Mouse (Mus musculus) retina, adult 2 months (tissue): ENCODE results near the gene Tmem106a.
A peak's percentile ranks its signal among the peaks of the same experiment; 100 is the strongest.

Experiments
- DNase-seq: peaks from one replicate; pipeline ENCODE4 v3.0.0-alpha.2; 2012; ENCODE audit warnings: low read depth, low spot score

The Tmem106a gene

DNA sequence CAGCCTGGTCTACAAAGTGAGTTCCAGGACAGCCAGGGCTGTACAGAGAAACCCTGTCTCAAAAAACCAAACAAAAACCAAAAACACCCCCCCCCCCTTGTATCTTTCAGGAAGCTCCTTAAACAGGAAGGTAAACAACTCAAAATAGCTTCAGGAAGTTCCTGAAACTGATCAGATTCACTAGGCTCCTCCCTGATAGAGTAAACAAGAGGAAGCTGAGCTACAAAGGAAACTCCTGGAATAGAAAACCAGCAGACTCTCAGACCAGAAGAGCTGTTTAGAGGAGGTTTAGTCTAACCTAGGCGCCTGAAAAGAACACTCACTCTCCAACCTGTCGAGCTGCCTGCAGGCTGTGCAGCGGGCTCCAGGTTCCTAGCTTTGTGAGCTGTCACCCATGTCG lies 57.7 kb downstream of the Tmem106a start:
- no peak for DNase-seq

DNA sequence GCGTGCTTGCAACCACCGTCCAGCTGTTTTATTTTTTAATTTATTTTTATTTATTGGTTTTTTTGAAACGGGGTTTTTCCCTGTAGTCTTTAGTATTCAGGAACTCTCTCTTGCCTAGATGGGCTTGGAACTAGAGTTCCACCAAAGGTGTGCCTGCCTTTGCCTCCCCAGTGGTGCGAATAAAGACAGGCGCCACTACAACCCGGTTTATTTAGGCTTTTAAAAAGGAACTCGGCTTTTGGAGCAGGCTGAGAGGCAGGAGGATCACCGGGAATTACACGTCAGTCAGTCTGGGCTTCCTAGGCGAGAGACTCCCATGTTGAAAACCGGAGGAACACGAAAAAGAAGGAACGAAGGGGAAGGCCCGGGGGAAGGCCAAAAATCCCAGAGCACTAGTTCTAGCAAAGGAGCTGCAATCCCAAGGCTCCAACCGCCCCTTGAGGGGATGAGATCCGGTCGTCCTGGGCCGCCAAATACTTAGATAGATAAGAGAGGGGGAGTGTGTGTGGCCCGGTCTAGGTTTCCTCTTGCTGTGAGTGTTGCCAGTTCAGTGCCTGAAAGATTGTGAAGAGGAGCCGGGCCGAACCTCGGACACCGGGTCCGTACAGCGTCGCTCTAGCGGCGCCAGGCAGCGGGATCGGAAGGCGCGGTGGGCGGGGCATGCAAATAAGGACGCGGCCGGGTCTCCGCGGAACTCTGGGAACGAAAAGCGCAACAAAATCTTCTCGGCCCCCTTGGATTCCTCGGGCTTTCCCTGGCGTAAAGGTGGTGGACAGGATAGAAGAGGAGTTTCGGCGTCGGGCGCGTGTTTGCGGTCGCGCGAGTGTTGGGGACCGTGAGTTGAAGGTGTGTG lies 59.0 kb downstream of the Tmem106a start:
- DNase-seq = peak; percentile 64
